Mouse (Mus musculus) spleen, postnatal 14 days (tissue): Measurements from ENCODE around the gene Irf3.

Source experiments
- DNase-seq, 2 experiments: peaks; one replicate each; pipeline ENCODE4 v3.0.0; 2021 to 2022; ENCODE audit warnings: low spot score in 2 of 2

Irf3 gene

GRCm38 (mm10) chr7:44997231-44997939 is at the start of gene Irf3:
Irf3 (plus strand) TSS chr7:44997648.
- DNase-seq: peak; percentile 93 to 97

GRCm38 (mm10) chr7:44949922-44950321 is 47.5 kb upstream of the Irf3 start:
- DNase-seq: no peak

- DNase-seq: no peak
Observed at GRCm38 (mm10) chr7:44951960-44952359, 45.5 kb upstream of the Irf3 start.

- DNase-seq: peak; percentile 54 to 55
Observed at GRCm38 (mm10) chr7:44952611-44953306, 44.7 kb upstream of the Irf3 start.

- no peak for DNase-seq
Observed at GRCm38 (mm10) chr7:44953561-44953960, 43.9 kb upstream of the Irf3 start.

GRCm38 (mm10) chr7:44954091-44954885 is 43.2 kb upstream of the Irf3 start:
- no peak for DNase-seq

- DNase-seq: no peak
Observed at GRCm38 (mm10) chr7:44955628-44956027, 41.8 kb upstream of the Irf3 start.

GRCm38 (mm10) chr7:44956266-44956665 is 41.2 kb upstream of the Irf3 start:
- DNase-seq: no peak

- DNase-seq: no peak
Observed at GRCm38 (mm10) chr7:44957183-44957835, 40.1 kb upstream of the Irf3 start.

- no peak for DNase-seq
Observed at GRCm38 (mm10) chr7:44958208-44958607, 39.2 kb upstream of the Irf3 start.

GRCm38 (mm10) chr7:44959281-44959680 is 38.2 kb upstream of the Irf3 start:
- no peak for DNase-seq

- DNase-seq: peak in 1 of 2 experiments; percentile 48
Observed at GRCm38 (mm10) chr7:44959874-44960511, 37.5 kb upstream of the Irf3 start.

- no peak for DNase-seq
Observed at GRCm38 (mm10) chr7:44960512-44960910, 36.9 kb upstream of the Irf3 start.

- no peak for DNase-seq
Observed at GRCm38 (mm10) chr7:44962337-44962736, 35.1 kb upstream of the Irf3 start.

- DNase-seq: no peak
Observed at GRCm38 (mm10) chr7:44962831-44963230, 34.6 kb upstream of the Irf3 start.

- no peak for DNase-seq
Observed at GRCm38 (mm10) chr7:44964990-44965389, 32.5 kb upstream of the Irf3 start.

- no peak for DNase-seq
Observed at GRCm38 (mm10) chr7:44965975-44966374, 31.5 kb upstream of the Irf3 start.

GRCm38 (mm10) chr7:44966638-44967037 is 30.8 kb upstream of the Irf3 start:
- DNase-seq: no peak

GRCm38 (mm10) chr7:44970231-44970691 is 27.2 kb upstream of the Irf3 start:
- DNase-seq: peak; percentile 36 to 45

- no peak for DNase-seq
Observed at GRCm38 (mm10) chr7:44971142-44971541, 26.3 kb upstream of the Irf3 start.

- no peak for DNase-seq
Observed at GRCm38 (mm10) chr7:44973415-44974130, 23.9 kb upstream of the Irf3 start.
